Mouse (Mus musculus): ENCODE measurements around the gene Trim62. TPM values are rescaled to one million over a fixed set of nuclear protein-coding genes. Genes with fewer than 3 reads are reported as not detected.

Gene Trim62
- polyA plus RNA-seq (2012; rRNA removed; ENCODE audit: low replicate concordance): 6.1 and 13.2 TPM in 2 replicates

GRCm38 (mm10) chr4:128883379-128883781 is at the start of gene Trim62:
Trim62 (plus strand) TSS chr4:128883580.

Other genes with a start within 250 kb of the Trim62 start
- 68.4 and 102 TPM in 2 replicates for gene Phc2, start 228.9 kb upstream of the Trim62 start, polyA plus RNA-seq (2012; rRNA removed; ENCODE audit: low replicate concordance)
- 0.61 and 0.69 TPM in 2 replicates for gene A3galt2, start 128.2 kb upstream of the Trim62 start, polyA plus RNA-seq (2012; rRNA removed; ENCODE audit: low replicate concordance)
- gene Zfp362, start 77.5 kb upstream of the Trim62 start, polyA plus RNA-seq (2012; rRNA removed; ENCODE audit: low replicate concordance): 28.7 and 64.3 TPM in 2 replicates
- gene Azin2, start 78.9 kb downstream of the Trim62 start, polyA plus RNA-seq (2012; rRNA removed; ENCODE audit: low replicate concordance): 17.9 and 25.6 TPM in 2 replicates
- 94.7 and 102 TPM in 2 replicates for gene Ak2, start 108.4 kb downstream of the Trim62 start, polyA plus RNA-seq (2012; rRNA removed; ENCODE audit: low replicate concordance)
- 45.6 and 141 TPM in 2 replicates for gene Rnf19b, start 174.7 kb downstream of the Trim62 start, polyA plus RNA-seq (2012; rRNA removed; ENCODE audit: low replicate concordance)
- gene Tmem54, start 222.0 kb downstream of the Trim62 start, polyA plus RNA-seq (2012; rRNA removed; ENCODE audit: low replicate concordance): 13.9 and 16.2 TPM in 2 replicates
- gene Hpca, start 238.5 kb downstream of the Trim62 start, polyA plus RNA-seq (2012; rRNA removed; ENCODE audit: low replicate concordance): 3.0 and 3.8 TPM in 2 replicates